Mouse (Mus musculus) ES-E14 (cell line): Measurements from ENCODE around the gene Vamp8.

Experiments used
- MAFK ChIP-seq: IDR thresholded peaks from 2 replicates; pipeline ENCODE4 v1.6.1; 2014; ENCODE audit warnings: mild to moderate bottlenecking, low read depth, low read length, inconsistent platforms; ENCODE audit not compliant: insufficient read depth
- ZNF384 ChIP-seq: IDR thresholded peaks from 2 replicates; pipeline ENCODE4 v1.6.1; 2012; ENCODE audit warnings: low read depth, low read length, inconsistent platforms

DNA sequence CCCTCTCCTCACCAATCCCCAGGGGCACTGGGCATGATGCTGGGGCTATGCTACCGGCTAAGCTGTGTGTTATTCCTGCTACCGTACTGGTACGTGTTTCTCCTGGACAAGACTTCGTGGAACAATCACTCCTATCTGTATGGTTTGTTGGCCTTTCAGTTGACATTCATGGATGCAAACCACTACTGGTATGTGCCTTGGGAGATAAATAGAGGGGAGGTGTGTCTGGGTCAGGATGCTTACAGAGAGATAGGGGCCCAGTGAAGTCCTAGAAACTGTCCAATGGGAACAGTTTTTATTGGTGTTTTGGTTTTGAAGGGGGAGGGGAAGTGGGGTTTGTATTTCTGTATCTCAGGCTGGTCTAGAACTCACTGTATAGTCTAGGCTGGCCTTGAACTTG lies 27.8 kb upstream of the Vamp8 start:
- TF ChIP-seq MAFK (no peak), ZNF384 (no peak)
